Mouse (Mus musculus): ENCODE results near the gene BC024978. TPM values are rescaled to one million over a fixed set of nuclear protein-coding genes. Genes with fewer than 3 reads are reported as not detected.
A peak's percentile ranks its signal among the peaks of the same experiment; 100 is the strongest.

Gene BC024978
- polyA plus RNA-seq, 1 experiment from 2014 or later, result 13.2 TPM

DNA sequence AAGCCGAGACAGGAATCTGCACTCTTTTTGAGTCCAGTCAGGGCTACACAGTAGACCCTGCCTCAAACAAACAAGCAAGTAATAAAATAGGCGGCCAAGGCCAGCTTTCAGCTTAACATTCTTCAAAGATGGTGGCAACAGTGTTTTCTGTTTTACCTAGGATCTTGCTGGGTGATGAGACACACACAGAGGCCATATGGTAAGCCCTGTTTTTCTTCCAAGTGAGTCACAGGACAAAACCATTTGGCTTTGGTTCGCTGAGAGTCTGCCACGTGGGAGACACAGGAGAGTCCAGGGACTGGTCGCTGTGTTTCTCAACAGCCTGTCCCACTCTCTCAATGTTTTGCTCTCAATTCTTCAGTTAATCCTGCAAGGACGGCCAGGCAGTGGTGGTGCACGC lies 23.0 kb downstream of the BC024978 start:
- no peak for DNase-seq (ENCODE audit: low read depth, low spot score)
- in situ Hi-C loops (cut with MboI; ENCODE audit: low pct_unique_long_range_greater_than_20kb), result no loop called here
- peak; percentile 35 for ATAC-seq
- no peaks in the 10 kb centered on the region for H3K27me3 ChIP-seq
- no peak for TF ChIP-seq CTCF (IDR thresholded peaks at IDR 0.05)
- ChIA-PET POLR2A (no interaction called here), CTCF (no interaction called here)

DNA sequence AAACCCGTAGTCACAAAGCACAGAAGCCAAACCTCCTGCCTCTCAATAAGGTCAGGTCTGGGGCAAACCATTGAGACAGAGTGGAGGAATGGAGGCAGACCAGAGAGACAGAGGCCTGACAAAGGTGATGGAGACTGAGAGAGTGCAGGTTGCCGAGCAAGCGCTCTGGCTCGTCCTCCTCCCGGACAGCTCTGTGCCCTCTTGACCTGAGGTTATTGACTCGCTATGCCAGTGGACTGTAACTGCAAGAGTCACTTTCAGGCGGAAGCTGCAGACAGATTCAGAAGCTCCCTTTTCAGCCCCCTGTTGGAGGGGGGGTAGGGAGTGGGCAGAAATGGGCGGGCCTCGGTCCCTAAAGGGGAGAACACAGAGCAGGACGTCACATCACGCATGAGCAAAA lies 24.4 kb downstream of the BC024978 start:
- ChIA-PET POLR2A (no interaction called here), CTCF (interaction anchor here (1.5 kb wide), 1 partner anchor 11 kb away, joined by 4 read pairs; no protein-coding TSS in a partner anchor)
- ATAC-seq (no peak), DNase-seq (ENCODE audit: low read depth, low spot score) (no peak)
- no peaks in the 10 kb centered on the region for H3K27me3 ChIP-seq
- in situ Hi-C loops (cut with MboI; ENCODE audit: low pct_unique_long_range_greater_than_20kb), result no loop called here
- TF ChIP-seq CTCF (IDR thresholded peaks at IDR 0.05), result no peak

DNA sequence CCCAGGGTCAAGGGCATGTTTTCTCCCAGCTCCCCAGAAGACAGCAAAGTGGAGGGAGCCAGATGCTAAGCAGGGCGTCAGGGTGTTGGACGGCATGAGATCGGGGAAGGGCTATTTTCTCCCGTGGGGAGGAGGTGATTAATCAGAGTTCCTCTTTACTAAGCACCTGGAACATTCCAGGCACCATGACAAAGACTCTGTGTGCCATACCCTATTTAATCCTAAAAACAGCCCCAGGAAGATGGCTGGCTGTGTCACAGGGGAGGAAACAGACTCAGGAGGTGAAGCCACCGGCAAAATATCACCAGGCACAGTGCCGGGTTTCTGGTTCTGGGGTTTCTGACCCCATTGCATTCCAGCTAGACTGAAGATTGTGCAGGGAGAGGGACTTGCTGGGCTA lies 26.4 kb downstream of the BC024978 start:
- DNase-seq (ENCODE audit: low read depth, low spot score) (no peak), ATAC-seq (peak; percentile 23)
- ChIA-PET POLR2A (no interaction called here), CTCF (interaction anchor here (1.3 to 1.6 kb wide), 2 partner anchors 11 to 13 kb away, joined by 3 read pairs; partner anchors contain the start of gene Coq8b)
- no peaks in the 10 kb centered on the region for H3K27me3 ChIP-seq
- in situ Hi-C loops (cut with MboI; ENCODE audit: low pct_unique_long_range_greater_than_20kb), result no loop called here
- no peak for TF ChIP-seq CTCF (IDR thresholded peaks at IDR 0.05)

DNA sequence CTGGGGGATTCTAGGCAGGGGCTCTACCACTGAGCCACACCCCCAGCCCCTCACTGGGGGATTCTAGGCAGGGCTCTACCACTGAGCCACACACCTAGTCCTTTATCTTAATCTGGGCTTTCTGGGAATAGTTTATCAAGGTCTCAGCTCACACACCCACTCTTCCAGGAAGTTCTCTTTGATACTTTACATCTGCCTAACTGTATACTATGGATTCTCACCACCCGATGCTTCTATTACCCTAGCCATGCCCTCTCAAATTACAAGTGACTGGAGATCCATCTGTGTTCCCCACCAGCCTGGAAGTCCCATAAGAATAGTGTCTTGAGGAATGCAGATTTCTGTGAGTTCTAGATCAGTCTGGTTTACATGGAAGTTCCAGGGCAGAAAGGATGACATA lies 27.0 kb downstream of the BC024978 start:
- no peak for DNase-seq (ENCODE audit: low read depth, low spot score)
- CTCF ChIA-PET, result interaction anchor here (1.6 kb wide), 1 partner anchor 10 kb away, joined by 3 read pairs; the partner anchor contains the start of gene Coq8b

DNA sequence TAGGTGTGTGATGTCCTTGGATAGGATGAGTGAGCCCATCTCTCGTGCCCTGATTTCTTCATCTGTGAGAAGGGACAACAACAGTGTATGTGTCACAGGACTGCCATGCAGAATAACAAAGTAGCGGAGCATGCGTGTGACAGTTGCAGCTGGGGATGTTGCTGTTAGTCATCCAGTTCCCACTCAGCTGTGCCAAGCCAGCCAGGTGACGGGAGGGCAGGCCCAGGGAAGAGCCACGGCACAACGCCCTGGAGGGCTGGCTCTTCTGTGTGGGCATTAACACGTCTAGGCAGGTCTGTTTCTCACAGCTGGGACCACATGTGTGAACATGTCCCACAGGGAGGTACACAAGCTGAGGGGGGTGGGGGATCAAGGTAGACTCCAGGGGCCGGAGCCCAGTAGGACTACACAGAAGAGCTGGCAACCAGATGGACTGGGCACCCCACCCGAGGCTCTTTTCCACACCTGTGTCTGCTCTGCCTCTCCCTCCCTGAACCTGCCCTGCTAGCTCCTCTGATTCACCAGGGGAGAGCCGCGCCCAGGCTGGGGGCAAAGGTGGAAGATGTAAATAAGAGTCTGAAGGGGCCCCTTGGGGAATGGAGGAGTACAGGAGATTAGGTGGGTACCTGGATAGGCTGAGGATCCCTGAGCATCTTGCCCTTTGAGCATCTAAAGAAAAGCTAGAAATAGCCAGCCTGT lies 29.4 kb downstream of the BC024978 start:
- ChIA-PET POLR2A (interaction anchor here (1.5 kb wide), 1 partner anchor 58 kb away, joined by 5 read pairs; the partner anchor contains the start of gene Egln2), CTCF (no interaction called here)
- H3K27me3 ChIP-seq, result no peaks in the 10 kb centered on the region
- no peak for ATAC-seq
- DNase-seq (ENCODE audit: low read depth, low spot score), result no peak
- no peak for TF ChIP-seq CTCF (IDR thresholded peaks at IDR 0.05)
- in situ Hi-C loops (cut with MboI; ENCODE audit: low pct_unique_long_range_greater_than_20kb), result no loop called here

More for the DNA sequence above, 27.0 kb downstream of the BC024978 start:
- in situ Hi-C loops (cut with MboI; ENCODE audit: low pct_unique_long_range_greater_than_20kb), result no loop called here
- POLR2A ChIA-PET, result no interaction called here
- TF ChIP-seq CTCF (IDR thresholded peaks at IDR 0.05), result no peak
- ATAC-seq, result no peak
- no peaks in the 10 kb centered on the region for H3K27me3 ChIP-seq

DNA sequence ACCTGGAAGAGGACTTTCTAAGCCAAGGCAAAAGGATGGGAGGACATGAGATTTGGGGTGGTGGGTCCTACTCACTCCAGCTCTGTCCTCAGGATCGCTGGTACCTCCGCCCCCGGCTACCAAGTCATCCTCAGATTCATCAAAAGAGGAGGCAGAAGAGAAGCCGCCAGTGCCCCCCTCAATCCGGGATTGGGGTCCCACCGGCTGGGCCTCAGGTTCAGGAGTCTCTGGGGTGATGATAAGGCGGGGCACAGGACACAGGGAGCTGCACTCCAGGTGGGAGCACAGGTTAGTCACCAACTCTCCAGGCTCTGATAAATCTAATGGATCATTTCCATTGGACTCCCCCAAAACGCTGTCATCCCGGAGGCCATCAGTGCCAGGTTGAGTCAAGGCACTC lies 31.7 kb downstream of the BC024978 start:
- H3K27me3 ChIP-seq, result no peaks in the 10 kb centered on the region
- DNase-seq (ENCODE audit: low read depth, low spot score) (no peak), ATAC-seq (no peak)
- POLR2A ChIA-PET, result no interaction called here
- TF ChIP-seq CTCF (IDR thresholded peaks at IDR 0.05), result no peak
- CTCF ChIA-PET, result interaction anchor here (0.8 kb wide), 1 partner anchor 11 kb away, joined by 3 read pairs; no protein-coding TSS in a partner anchor
- in situ Hi-C loops (cut with MboI; ENCODE audit: low pct_unique_long_range_greater_than_20kb), result no loop called here

DNA sequence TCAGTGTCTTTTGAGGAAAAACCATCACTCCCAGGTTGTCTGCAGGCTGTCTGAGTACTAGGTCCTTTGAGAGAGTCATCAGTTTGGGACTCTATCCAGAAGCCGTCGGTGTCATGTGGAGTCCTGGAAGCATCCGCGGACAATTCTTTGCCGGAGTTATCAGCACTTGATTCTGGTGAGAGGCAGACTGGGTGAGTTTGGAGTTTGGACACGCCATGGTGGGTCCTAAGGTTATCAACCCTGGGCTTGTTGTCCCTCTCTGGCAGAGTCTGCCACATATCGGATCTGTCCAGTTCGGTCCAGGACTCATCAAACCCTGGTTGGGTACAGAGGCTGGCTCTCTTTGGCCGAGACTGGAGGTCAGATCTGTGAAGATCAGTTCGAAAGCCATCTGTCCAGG lies 32.1 kb downstream of the BC024978 start:
- no peak for TF ChIP-seq CTCF (IDR thresholded peaks at IDR 0.05)
- no peaks in the 10 kb centered on the region for H3K27me3 ChIP-seq
- CTCF ChIA-PET, result interaction anchor here (0.8 kb wide), 1 partner anchor 12 kb away, joined by 3 read pairs; no protein-coding TSS in a partner anchor
- ATAC-seq, result peak; percentile 3
- POLR2A ChIA-PET, result interaction anchor here (0.9 kb wide), 1 partner anchor 64 kb away, joined by 4 read pairs; no protein-coding TSS in a partner anchor
- in situ Hi-C loops (cut with MboI; ENCODE audit: low pct_unique_long_range_greater_than_20kb), result no loop called here
- no peak for DNase-seq (ENCODE audit: low read depth, low spot score)

DNA sequence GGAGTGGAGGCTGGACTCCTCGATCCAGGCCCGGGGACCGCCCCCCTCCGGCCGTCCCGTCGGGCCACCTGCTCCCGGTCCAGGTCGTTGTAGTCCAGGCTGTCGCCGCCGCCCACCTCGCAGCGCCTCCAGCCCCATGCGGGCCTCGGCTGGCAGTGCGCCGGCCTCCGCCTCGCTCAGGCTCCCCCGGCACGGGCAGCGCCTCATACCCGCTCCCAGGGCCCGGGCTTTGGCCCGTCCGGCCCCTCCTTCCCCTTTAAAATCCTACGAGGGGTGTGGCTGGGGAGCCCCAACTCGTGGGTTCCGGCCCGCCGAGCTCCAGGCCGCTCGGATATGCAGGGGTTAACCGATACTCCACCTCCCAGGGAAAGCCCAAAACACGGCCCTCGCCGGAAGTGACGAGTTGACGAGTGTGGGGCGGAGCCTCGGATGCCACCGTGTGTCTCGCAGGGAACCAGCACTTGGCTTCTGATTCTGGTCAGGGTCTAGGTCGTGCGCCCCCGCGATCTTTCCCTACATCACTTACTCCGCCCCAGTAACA lies 32.8 kb downstream of the BC024978 start, which contains the start of gene Itpkc:
Itpkc (minus strand) TSS at position 381 of the 541 bp plus-strand sequence.
- no peaks in the 10 kb centered on the region for H3K27me3 ChIP-seq
- ATAC-seq (peak; percentile 54), DNase-seq (ENCODE audit: low read depth, low spot score) (no peak)
- ChIA-PET POLR2A (interaction anchor here (0.9 kb wide), 1 partner anchor 65 kb away, joined by 4 read pairs; no protein-coding TSS in a partner anchor), CTCF (no interaction called here)
- in situ Hi-C loops (cut with MboI; ENCODE audit: low pct_unique_long_range_greater_than_20kb), result no loop called here
- no peak for TF ChIP-seq CTCF (IDR thresholded peaks at IDR 0.05)

DNA sequence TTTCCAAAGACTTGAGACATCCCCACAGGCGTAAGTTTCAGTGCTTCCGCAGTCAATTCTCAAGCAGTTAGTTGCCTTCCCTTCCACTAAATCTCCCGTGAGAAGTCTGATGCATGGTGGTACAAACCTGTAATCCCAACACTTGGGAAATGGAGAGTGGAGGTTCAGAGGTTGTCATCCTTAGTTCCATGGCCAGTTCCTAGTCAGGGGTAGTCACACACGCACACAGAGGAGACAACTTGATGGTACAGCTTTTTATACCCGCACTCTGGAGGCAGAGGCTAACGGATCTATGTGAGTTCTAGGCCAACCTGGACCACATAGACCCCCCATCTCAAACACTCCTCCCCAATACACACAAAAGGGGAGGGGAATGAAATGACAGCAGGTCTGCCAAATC lies 33.3 kb downstream of the BC024978 start:
- in situ Hi-C loops (cut with MboI; ENCODE audit: low pct_unique_long_range_greater_than_20kb), result no loop called here
- no peak for TF ChIP-seq CTCF (IDR thresholded peaks at IDR 0.05)
- CTCF ChIA-PET, result no interaction called here
- no peak for DNase-seq (ENCODE audit: low read depth, low spot score)
- POLR2A ChIA-PET, result no interaction called here
- H3K27me3 ChIP-seq, result no peaks in the 10 kb centered on the region
- ATAC-seq, result no peak

DNA sequence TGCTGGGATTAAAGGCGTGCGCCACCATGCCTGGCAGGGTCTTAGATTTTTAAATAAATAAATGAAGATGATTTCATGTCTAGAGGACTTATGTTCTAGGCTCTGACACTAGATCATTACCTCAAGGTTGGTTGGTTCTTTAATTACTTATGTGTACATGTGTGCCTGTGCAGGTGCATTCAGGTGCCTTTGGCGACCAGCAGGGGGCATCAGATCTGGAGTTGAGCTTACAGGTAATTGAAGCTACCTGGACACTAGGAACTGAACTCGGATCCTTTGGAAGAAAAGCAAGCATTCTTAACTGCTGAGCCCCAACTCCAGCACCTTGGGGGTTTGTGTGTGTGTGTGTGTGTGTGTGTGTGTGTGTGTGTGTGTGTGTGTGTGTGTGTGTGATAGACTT lies 35.2 kb downstream of the BC024978 start:
- no peak for DNase-seq (ENCODE audit: low read depth, low spot score)
- TF ChIP-seq CTCF (IDR thresholded peaks at IDR 0.05), result no peak
- ChIA-PET POLR2A (interaction anchor here (1.3 kb wide), 1 partner anchor 33 kb away, joined by 3 read pairs; no protein-coding TSS in a partner anchor), CTCF (interaction anchor here (0.6 to 2.7 kb wide), 3 partner anchors 35 to 70 kb away, joined by 3 to 9 read pairs (median 4); partner anchors contain the start of genes BC024978 and Snrpa)
- in situ Hi-C loops (cut with MboI; ENCODE audit: low pct_unique_long_range_greater_than_20kb), result no loop called here
- no peaks in the 10 kb centered on the region for H3K27me3 ChIP-seq
- ATAC-seq, result no peak

Data from Patski (cell line).